Mouse (Mus musculus): ENCODE data around the gene Dnase2a. TPM values are rescaled to one million over a fixed set of nuclear protein-coding genes. Genes with fewer than 3 reads are reported as not detected.

Dnase2a gene
- total and polyA plus RNA-seq, 3 experiments = 53.7 to 83.4 TPM; not detected in 1

GRCm38 (mm10) chr8:84884728-84885127 lies 23.6 kb upstream of the Dnase2a start:
- DNase-seq (ENCODE audit: low read depth, low spot score) = no peak
- H3K79me2 ChIP-seq (ENCODE audit: control insufficient read depth, insufficient read depth, low read length, poor library complexity) = no peaks in the 10 kb centered on the region
- H3K4me3 ChIP-seq (ENCODE audit: control insufficient read depth in 1 of 2, insufficient read depth in 1 of 2, low read depth in 2 of 2, low read length in 2 of 2) = no peak overlapping the region
- peaks cover 0 to 9% of the 10 kb centered on the region in 2 experiments; a peak in 2 of 4 replicates for H3K4me1 ChIP-seq (ENCODE audit: control insufficient read depth in 1 of 2, insufficient read depth in 2 of 2, low read length in 2 of 2)
- no peak overlapping the region for H3K27ac ChIP-seq (ENCODE audit: control insufficient read depth, low read depth, low read length)
- no peaks in the 10 kb centered on the region for H3K27me3 ChIP-seq (ENCODE audit: control insufficient read depth in 1 of 2, insufficient read depth in 2 of 2, low read length in 2 of 2)
- H3K9me3 ChIP-seq (replicated peaks; ENCODE audit: insufficient read depth, low read length) = no peaks in the 10 kb centered on the region
- TF ChIP-seq USF2 (IDR thresholded peaks at IDR 0.05; ENCODE audit: borderline replicate concordance in 1 of 2, insufficient read depth in 1 of 2, low read depth in 1 of 2, low read length in 2 of 2) = no peak
- no peak for TF ChIP-seq UBTF (IDR thresholded peaks at IDR 0.05; ENCODE audit: borderline replicate concordance, insufficient read depth, low read depth, low read length)
- no peak for TF ChIP-seq ELF1 (IDR thresholded peaks at IDR 0.05; ENCODE audit: low read depth, low read length)
- TF ChIP-seq RAD21 (IDR thresholded peaks at IDR 0.05; ENCODE audit: low read depth, low read length) = no peak
- TF ChIP-seq CTCF (IDR thresholded peaks at IDR 0.05 in 2 of 3, conservative IDR thresholded peaks at IDR 0.05 in 1 of 3; ENCODE audit: control insufficient read depth in 1 of 3, insufficient read depth in 1 of 3, low read depth in 2 of 3, low read length in 3 of 3, poor library complexity in 1 of 3, severe bottlenecking in 1 of 3) = no peak
- peaks cover 5 to 7% of the 10 kb centered on the region in 2 experiments for H3K36me3 ChIP-seq (ENCODE audit: control insufficient read depth in 1 of 2, insufficient read depth in 2 of 2, low read length in 2 of 2)
- H3K9ac ChIP-seq (ENCODE audit: control insufficient read depth, low read depth, low read length, poor library complexity, severe bottlenecking) = no peak overlapping the region

GRCm38 (mm10) chr8:84888280-84888679 lies 20.1 kb upstream of the Dnase2a start:
- no peaks in the 10 kb centered on the region for H3K27me3 ChIP-seq (ENCODE audit: control insufficient read depth in 1 of 2, insufficient read depth in 2 of 2, low read length in 2 of 2)
- peaks cover 0 to 15% of the 10 kb centered on the region in 2 experiments; a peak in 3 of 4 replicates for H3K4me1 ChIP-seq (ENCODE audit: control insufficient read depth in 1 of 2, insufficient read depth in 2 of 2, low read length in 2 of 2)
- no peak for TF ChIP-seq MYC (IDR thresholded peaks at IDR 0.05; ENCODE audit: low read depth, low read length)
- TF ChIP-seq GABPA (IDR thresholded peaks at IDR 0.05; ENCODE audit: low read depth, low read length) = no peak
- TF ChIP-seq CTCF (IDR thresholded peaks at IDR 0.05 in 2 of 3, conservative IDR thresholded peaks at IDR 0.05 in 1 of 3; ENCODE audit: control insufficient read depth in 1 of 3, insufficient read depth in 1 of 3, low read depth in 2 of 3, low read length in 3 of 3, poor library complexity in 1 of 3, severe bottlenecking in 1 of 3) = no peak
- TF ChIP-seq POLR2AphosphoS2 (IDR thresholded peaks at IDR 0.05; ENCODE audit: low read length) = no peak
- no peak for TF ChIP-seq E2F4 (IDR thresholded peaks at IDR 0.05; ENCODE audit: borderline replicate concordance, low read depth, low read length)
- no peak for TF ChIP-seq JUND (IDR thresholded peaks at IDR 0.05; ENCODE audit: low read depth, low read length)
- no peak for TF ChIP-seq CHD1 (IDR thresholded peaks at IDR 0.05; ENCODE audit: low read depth, low read length)
- TF ChIP-seq HCFC1 (IDR thresholded peaks at IDR 0.05; ENCODE audit: low read depth, low read length) = no peak
- peaks cover 7 to 8% of the 10 kb centered on the region in 2 experiments for H3K36me3 ChIP-seq (ENCODE audit: control insufficient read depth in 1 of 2, insufficient read depth in 2 of 2, low read length in 2 of 2)
- H3K9me3 ChIP-seq (replicated peaks; ENCODE audit: insufficient read depth, low read length) = no peaks in the 10 kb centered on the region
- DNase-seq (ENCODE audit: low read depth, low spot score) = no peak
- H3K27ac ChIP-seq (ENCODE audit: control insufficient read depth, low read depth, low read length) = no peak overlapping the region
- H3K4me3 ChIP-seq (ENCODE audit: control insufficient read depth in 1 of 2, insufficient read depth in 1 of 2, low read depth in 2 of 2, low read length in 2 of 2) = no peak overlapping the region
- H3K79me2 ChIP-seq (ENCODE audit: control insufficient read depth, insufficient read depth, low read length, poor library complexity) = peaks cover 2% of the 10 kb centered on the region; the same call in 1 of the 2 replicates
- no peak overlapping the region for H3K9ac ChIP-seq (ENCODE audit: control insufficient read depth, low read depth, low read length, poor library complexity, severe bottlenecking)

- Histone ChIP-seq H3K27ac (ENCODE audit: control insufficient read depth, low read depth, low read length) (no peak overlapping the region), H3K4me3 (ENCODE audit: control insufficient read depth in 1 of 2, insufficient read depth in 1 of 2, low read depth in 2 of 2, low read length in 2 of 2) (no peak overlapping the region), H3K27me3 (ENCODE audit: control insufficient read depth in 1 of 2, insufficient read depth in 2 of 2, low read length in 2 of 2) (no peaks in the 10 kb centered on the region), H3K79me2 (ENCODE audit: control insufficient read depth, insufficient read depth, low read length, poor library complexity) (peaks cover 4% of the 10 kb centered on the region; the same call in 1 of the 2 replicates), H3K9ac (ENCODE audit: control insufficient read depth, low read depth, low read length, poor library complexity, severe bottlenecking) (no peak overlapping the region), H3K36me3 (ENCODE audit: control insufficient read depth in 1 of 2, insufficient read depth in 2 of 2, low read length in 2 of 2) (peaks cover 4 to 8% of the 10 kb centered on the region in 2 experiments), H3K9me3 (replicated peaks; ENCODE audit: insufficient read depth, low read length) (no peaks in the 10 kb centered on the region), H3K4me1 (ENCODE audit: control insufficient read depth in 1 of 2, insufficient read depth in 2 of 2, low read length in 2 of 2) (peaks cover 0 to 15% of the 10 kb centered on the region in 2 experiments; a peak in 3 of 4 replicates)
- peak; percentile 34 for DNase-seq (ENCODE audit: low read depth, low spot score)
- no peak for TF ChIP-seq NELFE (IDR thresholded peaks at IDR 0.05; ENCODE audit: low read depth, low read length)
- TF ChIP-seq MEF2A (IDR thresholded peaks at IDR 0.05; ENCODE audit: extremely low read depth, insufficient replicate concordance, low read depth, low read length, poor library complexity, severe bottlenecking) = no peak
- TF ChIP-seq E2F4 (IDR thresholded peaks at IDR 0.05; ENCODE audit: borderline replicate concordance, low read depth, low read length) = no peak
- no peak for TF ChIP-seq MAZ (IDR thresholded peaks at IDR 0.05; ENCODE audit: low read depth, low read length)
- TF ChIP-seq RAD21 (IDR thresholded peaks at IDR 0.05; ENCODE audit: low read depth, low read length) = no peak
- no peak for TF ChIP-seq ETS1 (IDR thresholded peaks at IDR 0.05; ENCODE audit: low read depth, low read length)
- no peak for TF ChIP-seq CTCF (IDR thresholded peaks at IDR 0.05 in 2 of 3, conservative IDR thresholded peaks at IDR 0.05 in 1 of 3; ENCODE audit: control insufficient read depth in 1 of 3, insufficient read depth in 1 of 3, low read depth in 2 of 3, low read length in 3 of 3, poor library complexity in 1 of 3, severe bottlenecking in 1 of 3)
- TF ChIP-seq MAFK (IDR thresholded peaks at IDR 0.05; ENCODE audit: borderline replicate concordance, low read depth, low read length) = no peak
- TF ChIP-seq TAL1 (IDR thresholded peaks at IDR 0.05; ENCODE audit: low read length) = no peak
- TF ChIP-seq KAT2A (conservative IDR thresholded peaks at IDR 0.05; ENCODE audit: low read depth, low read length) = no peak
- TF ChIP-seq RCOR1 (IDR thresholded peaks at IDR 0.05; ENCODE audit: low read depth, low read length) = no peak
- no peak for TF ChIP-seq SMC3 (IDR thresholded peaks at IDR 0.05; ENCODE audit: low read depth, low read length)
- no peak for TF ChIP-seq SIN3A (IDR thresholded peaks at IDR 0.05; ENCODE audit: low read length)
- no peak for TF ChIP-seq POLR2AphosphoS5 (IDR thresholded peaks at IDR 0.05; ENCODE audit: borderline replicate concordance, low read depth, low read length)
- no peak for TF ChIP-seq JUND (IDR thresholded peaks at IDR 0.05; ENCODE audit: low read depth, low read length)
- TF ChIP-seq TCF12 (IDR thresholded peaks at IDR 0.05; ENCODE audit: low read depth, low read length) = no peak
These were observed 19.2 kb upstream of the Dnase2a start for GRCm38 (mm10) chr8:84889141-84889540.
